Mouse (Mus musculus) mouse trophoblast stem cell (cell line): Measurements from ENCODE around the gene Kcnh4.

Experiments
- in situ Hi-C, 2 experiments: fragments of 300-500 bp; cut with MseI, MboI; formaldehyde crosslinking; loops; 2 replicates in 1 of 2; 3 replicates in 1 of 2; pipeline ENCODE4 v1.15.1; 2025

Kcnh4 gene

DNA sequence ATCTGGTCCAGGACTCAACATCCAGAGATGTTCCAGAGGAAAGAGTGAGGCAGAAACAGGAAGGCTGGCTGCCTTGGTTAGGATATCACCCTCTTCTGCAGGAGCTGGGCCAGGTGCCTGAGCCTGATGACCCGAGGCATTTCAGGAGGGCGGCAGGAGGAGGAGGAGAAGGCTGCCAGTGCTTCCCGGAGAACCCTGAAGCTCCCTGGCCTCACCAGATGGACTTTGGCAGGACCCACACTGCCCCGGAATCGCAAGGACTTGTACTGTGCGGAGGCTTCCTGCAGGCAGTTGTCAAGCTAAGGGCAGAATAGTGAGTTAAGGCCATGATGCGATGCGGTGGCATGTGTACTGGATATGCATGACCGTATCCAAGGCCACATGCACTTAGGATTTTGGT is 7.0 kb upstream of the Kcnh4 start:
- in situ Hi-C loops, result no loop called here

DNA sequence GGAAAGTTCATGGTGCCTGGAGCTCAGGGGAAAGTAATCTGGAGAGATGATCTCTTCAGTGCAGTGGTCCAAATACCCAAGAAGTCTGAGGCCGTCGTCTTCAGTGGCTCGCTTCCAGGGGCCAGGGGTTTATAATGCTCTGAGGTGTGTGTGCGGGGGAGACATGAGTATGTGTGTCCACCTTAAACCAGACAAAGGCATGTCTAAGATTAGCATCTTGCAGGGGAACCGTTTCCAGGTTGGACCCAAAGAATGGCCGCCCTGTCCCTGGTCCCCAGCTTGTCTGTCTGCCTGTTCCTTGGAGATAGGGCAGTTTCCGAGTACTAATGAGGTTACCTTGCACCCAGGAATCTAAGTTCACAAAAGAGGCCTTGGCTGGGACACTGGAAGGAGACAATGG is 3.1 kb upstream of the Kcnh4 start, which contains the start of gene Hcrt:
TSS of gene Hcrt (minus strand) at position 101 of the 400 bp plus-strand sequence.
- in situ Hi-C loops, result no loop called here

DNA sequence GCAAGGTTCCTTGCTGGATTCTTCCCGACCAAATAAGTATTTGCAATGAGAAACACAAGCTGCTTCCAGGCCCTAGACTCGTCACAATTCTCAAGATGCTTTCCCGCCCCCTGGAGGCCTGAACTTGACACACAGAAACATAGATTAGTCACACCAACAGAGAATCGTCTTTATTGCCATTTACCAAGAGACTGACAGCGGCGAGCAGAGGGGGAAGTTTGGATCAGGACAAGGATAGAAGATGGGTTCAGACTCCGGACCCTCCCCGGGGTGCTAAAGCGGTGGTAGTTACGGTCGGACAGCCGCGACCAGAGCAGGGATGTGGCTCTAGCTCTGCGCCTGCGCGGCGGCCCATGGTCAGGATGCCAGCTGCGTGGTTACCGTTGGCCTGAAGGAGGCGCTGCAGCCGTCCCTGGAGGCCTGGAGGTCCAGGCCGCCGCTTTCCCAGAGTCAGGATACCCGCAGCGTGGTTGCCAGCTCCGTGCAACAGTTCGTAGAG is 1.9 kb upstream of the Kcnh4 start:
- in situ Hi-C loops, result no loop called here

DNA sequence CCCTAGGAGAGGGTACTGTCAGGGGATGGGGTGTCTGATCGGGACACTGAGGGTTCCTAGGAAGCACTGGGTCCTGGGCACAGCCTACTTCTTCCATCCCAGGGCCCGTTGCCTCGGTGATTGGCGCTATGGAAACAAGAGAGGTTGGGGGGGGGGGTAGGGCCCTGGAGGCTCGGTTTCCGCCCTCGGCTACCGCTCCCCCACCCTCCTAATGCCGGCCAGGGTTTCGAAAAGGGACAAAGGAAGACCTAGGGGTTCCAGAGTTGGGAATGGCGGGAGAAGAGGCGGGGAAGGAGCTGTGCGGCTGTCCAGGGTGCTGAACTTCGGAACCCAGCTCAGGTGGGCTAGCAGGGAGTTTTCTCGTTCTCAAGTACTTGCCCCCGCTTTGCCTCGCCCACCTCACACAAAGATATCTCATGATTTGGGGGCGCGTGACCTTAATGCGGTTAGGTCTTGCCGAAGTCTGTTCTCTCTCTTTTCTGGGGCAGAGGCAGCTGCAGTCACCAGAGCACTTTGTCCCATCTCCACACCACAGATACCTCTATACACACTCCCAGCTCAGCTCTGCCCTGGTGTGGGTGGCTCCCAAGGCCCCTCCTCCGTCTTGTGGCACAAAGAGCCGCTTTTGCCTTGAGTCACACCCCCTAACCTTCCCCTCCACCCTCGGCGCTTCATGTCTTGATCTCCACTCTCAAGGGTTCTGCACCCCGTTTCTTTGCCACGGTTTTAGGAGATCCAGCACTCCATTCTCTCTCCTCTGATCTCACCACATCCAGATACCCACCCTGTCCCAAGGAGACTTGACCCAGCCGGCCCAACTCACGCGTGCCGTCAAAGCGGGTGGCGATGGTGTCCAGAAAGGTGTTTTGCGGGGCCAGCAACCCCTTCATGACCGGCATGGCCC is 783 bp downstream of the Kcnh4 start:
- in situ Hi-C loops, result no loop called here

DNA sequence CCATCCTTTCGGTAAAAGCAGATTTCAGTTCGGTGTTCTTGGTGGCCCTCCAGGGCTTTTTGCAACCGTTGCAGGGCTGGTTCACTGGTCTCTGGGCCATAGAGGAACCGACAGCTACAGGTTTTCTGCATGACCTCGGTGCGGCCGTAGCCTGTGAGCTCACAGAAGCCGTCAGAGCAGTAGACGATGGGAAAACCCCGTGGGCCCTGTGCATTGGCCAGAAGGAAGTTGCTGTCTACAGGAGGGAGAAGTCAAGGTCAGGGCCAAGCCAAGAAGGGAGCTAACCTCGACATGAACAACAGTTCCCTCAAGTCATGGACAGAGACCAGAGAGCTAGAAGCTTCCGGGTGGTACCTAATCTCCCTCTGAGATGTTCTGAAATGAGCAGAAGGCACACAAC is 2.2 kb downstream of the Kcnh4 start:
- in situ Hi-C loops, result no loop called here

DNA sequence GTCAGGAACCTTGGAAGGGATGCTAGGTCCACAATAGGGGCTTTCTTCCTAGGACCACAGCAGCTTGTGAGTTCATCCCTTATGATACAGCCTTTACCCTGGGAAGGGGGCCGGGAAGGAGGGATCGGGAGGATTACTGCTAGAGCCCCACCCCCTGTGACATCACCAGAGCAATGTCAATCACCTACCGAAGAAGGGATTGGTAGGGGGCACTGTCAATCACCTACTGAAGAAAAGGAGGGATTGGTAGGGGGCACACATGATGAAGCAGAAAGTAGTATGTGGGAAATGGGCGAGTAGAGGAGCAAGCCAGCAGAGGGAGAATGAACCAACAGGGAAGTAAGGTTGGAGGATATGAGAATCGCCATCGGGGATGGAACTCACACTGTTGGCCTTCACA is 3.3 kb downstream of the Kcnh4 start:
- in situ Hi-C loops, result no loop called here

DNA sequence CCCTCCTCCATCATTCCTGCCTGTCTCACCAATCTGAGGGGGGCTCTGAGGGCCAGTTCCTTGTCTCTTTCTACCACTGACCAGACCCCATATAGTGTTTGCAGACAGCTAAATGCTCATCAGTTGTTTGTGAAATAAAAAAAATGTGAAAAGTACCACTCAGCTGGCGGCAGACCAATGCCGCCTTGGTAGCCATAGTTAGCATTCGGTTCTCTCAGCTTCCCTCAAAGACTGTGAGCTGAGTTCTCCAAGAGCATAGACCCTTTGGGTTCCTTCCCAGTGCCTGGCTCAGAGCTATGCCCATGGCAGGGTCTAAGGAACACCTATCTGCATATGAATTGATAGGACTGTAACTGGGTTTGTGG is 5.1 kb downstream of the Kcnh4 start:
- in situ Hi-C loops, result no loop called here

DNA sequence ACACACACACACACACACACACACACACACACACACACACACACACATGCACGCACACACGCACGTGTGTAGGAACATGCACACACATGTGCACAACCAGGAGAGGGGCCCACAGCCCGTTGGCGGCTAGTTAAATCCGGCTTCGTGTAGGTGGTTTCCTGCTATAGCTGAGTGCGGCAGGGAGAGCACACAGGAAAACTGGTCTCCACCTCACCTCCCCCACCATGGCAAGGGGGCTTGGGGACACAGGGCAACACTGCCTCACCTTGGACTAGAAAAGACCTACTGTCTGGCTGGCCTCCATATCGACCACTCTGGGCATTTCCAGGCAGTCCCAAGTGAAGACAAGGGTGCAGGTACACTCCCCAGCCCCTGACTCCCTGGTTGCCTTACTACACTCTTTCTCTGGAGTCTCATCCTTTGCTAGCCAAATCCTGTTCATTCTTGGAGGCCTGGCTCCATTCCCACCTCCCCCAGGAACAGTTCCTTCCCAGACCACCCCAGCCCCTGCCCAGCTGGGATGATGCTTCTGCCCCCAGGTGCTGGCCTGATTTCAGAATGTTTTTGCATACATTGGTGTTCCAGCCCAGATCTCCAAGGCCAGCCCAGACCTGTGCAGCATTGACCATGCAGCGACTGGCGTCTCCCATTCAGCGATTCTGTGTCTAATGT is 5.6 kb downstream of the Kcnh4 start:
- in situ Hi-C loops, result no loop called here

DNA sequence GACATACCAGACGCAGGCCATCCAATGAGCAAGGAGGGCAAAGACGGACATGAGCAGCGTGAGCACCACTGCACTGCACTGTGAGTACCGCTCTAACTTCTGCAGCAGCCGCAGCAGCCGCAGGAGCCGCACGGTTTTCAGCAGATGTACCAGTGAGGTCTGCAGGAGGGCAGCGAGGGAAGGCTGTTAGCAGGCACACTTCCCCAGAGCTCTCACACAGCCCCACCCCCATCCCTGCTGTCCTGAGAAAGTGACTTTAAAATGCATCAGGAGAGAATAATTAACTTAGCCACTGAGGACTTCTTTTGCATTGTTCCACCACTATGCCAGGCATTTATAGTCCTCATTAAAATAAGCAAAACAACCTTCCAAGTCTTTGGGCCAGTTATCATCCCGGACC is 7.4 kb downstream of the Kcnh4 start:
- in situ Hi-C loops, result no loop called here

DNA sequence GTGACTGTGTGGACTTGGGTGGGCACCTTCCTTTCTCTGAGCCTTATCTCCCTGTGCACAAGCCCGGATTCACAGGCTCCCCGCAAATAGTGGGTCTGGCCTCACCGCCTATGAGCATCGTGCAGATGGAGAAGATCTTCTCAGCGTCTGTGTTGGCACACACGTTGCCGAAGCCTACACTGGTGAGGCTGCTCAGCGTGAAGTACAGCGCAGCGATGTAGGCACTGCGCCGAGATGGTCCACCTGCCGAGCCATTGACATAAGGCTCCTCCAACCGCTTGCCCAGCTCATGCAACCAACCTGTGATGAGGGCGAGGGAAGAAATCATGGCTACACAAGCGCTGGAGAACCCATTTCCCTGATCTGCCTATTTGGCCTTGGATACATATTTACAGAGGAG is 9.6 kb downstream of the Kcnh4 start:
- in situ Hi-C loops, result no loop called here

DNA sequence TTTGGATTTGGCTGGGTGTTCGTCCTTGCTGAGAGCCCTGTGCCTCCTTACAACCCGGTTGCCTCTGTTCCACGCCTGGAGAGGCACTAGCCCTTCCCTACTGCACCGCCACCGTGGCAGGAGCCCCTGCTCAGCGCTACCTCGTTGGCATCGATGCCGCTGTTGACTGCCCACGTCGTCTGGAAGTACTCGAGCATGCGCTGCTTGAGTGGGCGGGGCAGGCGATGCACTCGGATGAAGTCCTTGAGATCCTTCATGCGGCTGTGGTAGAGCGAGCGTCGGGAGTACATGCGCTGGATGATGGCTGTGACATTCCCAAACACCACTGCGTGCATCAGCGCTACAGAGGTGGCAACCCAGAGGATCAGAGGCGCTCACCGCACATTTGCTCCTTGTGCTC is 10.3 kb downstream of the Kcnh4 start:
- in situ Hi-C loops, result no loop called here

DNA sequence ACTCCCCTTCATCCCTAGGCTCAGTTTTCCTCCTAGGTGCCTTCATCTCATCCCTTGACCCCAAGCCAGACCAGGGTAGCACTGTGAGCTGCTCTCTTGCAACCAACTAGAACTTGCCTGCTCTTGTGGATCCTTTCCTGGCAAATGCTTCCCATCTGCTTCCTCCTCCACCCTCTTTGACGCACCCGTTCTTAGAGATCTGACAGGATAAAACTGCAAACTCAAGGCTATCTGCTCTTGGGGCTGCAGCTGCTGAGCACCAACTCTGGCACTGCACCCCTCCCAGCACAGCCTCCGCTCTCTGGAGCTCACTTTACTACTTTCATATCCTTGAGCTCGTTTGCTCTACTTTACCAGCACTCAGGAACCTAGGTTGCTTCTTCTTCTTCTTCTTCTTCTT is 11.1 kb downstream of the Kcnh4 start:
- in situ Hi-C loops, result no loop called here

DNA sequence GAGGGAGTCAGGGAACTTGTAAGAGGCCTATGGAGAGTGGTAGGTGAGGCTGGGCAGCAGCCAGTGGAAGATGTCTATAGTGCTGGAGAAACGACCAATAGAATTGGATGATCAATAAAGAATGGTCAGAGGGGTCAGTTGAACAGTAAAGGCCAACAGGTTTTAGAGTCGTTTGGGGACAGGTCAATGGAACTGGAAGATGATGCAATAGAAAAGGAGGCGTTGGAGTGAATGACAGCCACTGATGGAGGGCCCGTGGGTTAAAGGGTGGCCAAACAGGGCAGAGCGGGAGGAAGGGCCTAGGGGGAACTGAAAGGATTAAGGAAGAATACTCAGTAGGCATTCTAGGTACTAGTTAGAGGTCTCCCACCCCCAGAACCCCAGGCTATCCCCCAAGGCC is 12.6 kb downstream of the Kcnh4 start:
- in situ Hi-C loops, result no loop called here

DNA sequence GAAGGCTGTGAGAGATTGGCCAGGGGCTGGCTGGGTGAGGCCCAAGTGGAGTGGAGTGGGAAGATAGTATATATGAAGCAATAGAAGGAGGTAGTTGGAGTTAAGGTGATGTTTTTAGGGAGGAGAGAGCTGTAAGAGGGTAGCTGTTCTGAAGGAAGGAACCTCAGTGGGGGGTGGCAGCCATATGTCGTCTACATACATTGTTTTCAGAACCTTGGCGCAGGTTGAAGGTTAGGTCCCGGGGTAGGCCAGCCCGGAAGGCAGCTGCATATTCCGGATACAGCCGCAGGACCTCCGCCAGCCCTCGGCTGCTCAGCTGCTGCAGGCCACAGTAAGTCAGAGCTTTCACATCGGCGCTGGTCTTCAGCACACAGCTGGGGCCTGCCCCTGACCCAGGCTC is 13.2 kb downstream of the Kcnh4 start:
- in situ Hi-C loops, result no loop called here

DNA sequence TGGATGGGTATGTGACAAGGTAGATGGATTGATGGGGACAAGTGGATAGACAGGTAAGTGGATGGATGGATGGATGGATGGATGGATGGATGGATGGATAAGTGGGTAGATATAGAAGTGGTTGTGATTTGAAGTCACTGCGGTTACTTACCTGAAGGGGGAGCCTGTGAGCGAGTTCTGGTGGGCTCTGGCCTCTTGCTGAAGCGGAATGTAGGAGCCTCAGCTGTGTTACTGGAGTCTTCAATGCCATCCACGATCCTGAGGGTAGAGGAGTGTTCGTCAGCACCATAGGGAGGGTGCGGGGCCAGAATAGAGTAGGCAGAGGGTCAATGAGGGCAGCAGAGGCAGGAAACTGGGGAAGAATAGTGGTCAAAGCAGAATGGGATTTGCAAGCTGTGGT is 14.7 kb downstream of the Kcnh4 start:
- in situ Hi-C loops, result no loop called here

DNA sequence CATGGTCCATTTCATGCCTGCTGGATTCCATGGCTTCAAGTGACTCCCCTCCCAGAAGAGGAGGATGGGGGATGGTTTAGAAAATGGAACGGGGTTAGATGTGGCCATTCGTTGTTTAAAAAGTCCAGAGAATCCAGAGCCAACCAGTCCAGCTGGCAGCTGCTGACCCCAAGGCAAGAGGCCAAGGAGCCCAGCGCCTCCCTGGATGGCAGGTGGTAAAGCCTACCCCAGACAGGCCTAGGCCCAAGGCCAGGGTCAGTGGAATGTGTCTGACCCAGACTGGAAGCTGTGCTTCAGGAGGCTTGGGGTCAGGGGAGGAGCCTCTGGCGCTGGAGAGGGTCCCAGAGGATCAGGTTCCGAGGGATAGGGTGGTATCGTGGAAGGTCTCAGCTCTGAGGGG is 18.4 kb downstream of the Kcnh4 start:
- in situ Hi-C loops, result no loop called here

DNA sequence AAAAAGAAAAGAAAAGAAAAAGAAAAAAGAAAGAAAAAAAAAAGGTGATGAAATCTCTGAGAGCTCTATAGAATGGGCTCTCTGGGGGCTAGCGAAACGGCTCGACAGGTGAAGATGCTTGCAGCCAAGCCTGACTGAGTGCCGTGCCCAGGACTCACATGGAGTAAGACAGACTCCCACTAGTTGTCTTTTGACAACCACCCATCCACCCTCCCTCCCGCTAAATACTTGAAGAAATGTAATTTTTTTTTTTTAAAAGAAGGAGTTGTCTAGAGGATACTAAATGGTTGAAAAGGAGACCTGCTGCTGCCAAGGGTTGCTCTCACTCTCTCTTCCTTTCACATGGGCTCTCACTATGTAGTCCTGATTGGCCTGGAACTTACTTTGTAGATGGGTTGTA is 21.0 kb downstream of the Kcnh4 start:
- in situ Hi-C loops, result no loop called here

DNA sequence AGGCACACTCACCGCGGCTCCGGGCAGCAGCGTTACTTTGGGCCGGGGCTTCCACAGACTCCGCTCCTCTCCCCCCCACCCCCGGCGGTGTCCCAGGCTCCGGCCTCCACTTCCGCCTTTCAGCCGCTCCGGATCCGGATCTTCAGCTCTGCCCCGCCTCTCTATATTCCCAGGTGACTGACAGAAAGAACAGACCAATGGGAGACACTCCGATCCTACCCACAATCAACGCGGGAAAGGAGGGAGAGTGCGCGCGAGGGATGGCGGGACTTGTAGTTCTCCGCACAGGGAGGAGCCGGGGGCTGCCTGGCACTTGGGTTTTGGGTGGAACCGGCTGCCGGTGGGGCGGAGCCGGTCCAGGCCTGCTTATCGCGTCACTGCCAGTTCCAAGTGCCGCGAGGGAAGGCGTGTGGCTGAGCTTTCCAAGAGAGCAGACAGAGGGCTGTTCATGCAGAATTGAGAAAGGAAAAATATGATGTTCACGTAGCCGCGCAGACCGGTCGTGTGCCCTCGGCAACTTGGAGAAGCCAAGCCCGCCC is 21.6 kb downstream of the Kcnh4 start, which contains the start of gene Rab5c:
TSS of gene Rab5c (minus strand) at position 150 of the 539 bp plus-strand sequence.
- in situ Hi-C loops, result no loop called here

DNA sequence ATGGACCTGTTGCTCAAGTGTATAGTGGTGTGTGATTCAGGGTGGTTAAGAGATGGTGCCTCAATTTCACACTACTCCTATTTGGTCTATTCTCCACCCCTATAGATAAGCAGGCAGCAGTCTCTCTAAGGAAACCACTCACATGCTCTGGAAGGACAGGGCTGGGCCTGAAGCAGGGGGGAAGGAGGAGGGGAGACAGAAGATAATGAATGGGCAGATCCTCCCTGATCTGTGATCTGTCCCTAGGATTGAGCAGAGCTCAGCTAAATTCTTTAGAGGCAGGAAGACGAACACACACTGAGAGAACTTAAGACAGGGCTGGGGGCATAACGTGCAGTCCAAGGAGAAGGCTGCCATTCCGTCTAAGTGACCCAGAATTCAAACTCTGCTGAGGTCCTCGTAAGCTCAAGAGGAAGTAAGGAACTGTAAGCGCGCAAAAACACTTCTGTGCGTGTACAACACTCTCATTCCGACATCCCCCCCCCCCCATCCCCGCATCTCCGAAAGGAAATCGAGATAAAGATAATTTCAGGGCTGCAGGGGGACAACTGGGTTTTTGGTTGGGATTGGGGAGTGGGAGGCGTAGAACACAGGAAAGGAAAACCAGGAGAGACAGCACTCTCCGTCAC is 22.5 kb downstream of the Kcnh4 start:
- in situ Hi-C loops, result no loop called here

DNA sequence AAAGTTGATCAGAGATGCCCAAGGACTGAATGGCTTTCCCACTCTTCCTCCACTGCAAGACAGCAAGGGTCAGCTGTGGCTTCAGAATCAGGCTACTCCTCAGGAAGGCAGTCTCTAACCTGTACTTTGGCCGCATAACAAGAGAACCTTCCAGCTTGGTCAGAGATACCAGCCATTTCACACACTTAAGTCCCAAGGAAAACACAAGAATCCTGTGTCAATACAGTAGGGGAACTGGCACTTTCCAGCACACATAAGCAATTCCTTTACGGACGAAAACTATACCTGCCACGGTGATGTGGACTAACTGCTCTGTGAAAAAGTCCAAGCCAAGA is 23.0 kb downstream of the Kcnh4 start:
- in situ Hi-C loops, result no loop called here

DNA sequence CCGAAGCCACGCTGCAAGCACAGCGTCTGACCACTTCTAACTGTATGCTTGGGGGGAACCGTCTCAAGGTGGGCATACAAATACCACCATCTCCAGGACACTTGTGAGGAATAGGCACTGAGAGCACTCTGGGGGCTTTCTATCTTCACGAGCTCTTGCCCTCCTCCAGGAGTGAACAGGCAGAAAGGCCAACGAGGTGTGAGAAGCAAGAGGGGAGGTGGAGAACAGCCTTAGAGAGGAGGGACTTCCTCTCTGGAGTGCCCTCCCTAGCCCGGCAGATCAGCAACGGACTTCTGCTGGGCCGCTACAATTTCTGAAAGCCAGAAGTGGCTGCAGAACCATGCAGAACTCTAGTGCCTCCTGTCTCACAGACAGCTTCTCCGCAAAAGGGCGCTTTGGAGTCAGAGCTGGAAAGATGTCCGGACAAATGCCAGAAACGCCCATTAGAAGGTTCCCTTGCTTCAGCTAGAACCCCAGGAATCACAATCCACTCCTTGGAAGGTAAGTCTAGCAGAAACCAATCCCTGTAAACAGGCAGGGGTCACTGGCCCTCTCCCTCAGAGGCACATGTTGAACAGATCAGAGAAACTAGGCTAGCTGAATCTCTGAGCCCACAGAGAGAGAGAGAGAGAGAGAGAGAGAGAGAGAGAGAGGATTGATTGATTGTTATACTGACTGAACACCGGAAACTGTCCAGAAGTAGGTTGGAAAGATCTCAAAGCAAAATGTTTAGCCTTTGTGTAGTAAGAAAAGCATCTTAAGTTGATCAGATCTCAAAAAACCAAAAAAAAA is 23.6 kb downstream of the Kcnh4 start:
- in situ Hi-C loops, result no loop called here
